Mouse (Mus musculus): ENCODE data around the gene Pde1a.

DNA sequence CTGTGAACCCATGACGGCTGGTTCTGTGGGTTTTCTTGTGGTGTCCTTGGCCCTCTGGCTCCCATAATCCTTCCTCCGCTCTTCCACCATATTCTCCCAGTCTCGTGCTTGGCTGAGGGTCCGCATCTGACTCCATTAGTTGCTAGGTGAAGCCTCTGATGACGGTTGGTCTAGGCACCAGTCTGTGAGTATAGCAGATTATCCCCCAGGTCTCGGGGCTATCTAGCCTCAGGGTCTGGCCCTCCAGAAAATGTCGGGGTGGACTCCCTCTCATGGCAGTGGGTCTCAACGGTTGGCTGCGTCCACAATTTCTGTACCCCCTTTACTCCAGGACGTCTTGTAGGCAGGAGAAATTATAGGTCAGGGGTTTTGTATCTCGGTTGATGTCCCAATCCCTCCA is 342.8 kb downstream of the Pde1a start:
- TF ChIP-seq CTCF (IDR thresholded peaks at IDR 0.05; ENCODE audit: extremely low read depth, insufficient read depth, low read length): no peak
- TF ChIP-seq POLR2A (IDR thresholded peaks at IDR 0.05; ENCODE audit: extremely low read depth, insufficient read depth, low read length): no peak
